Comparison of ENCODE assay signal across 20 mouse cellular contexts in the genomic region with DNA sequence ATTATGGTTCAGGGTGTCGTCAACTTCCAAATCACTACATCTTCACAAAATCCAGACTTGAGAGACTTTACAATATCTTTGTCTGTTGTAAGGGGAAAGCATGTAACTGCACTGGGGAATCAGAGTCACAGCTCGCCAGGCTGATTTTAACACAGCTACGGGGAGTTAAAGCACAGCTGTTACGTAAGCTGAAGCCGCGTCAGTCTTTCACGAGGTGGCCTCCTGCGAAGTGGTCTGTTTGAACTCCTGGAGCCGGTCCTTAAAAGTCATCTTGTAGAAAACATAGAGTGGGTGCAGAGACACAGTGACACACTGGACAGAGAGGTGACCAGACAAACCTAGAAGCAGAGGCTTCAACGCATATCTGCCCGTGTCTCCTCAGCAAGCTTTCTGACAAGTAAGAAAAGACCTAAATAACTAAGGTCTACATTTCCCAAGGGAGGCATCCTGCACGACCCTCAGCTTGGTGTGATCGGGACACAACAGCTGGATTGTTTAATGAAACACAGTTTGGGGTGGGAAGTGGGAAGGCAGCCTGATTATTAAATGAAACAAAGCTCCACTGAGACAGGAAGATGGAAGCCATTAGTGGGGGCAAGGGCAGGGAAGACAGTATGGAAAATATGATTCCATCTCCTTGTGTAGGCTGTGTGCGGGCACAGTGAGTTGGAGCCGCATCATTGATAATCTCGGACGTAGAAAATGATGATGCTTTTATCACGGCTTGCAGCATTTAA.
DNase-seq lines count a peak whose midpoint lies in the region; ATAC-seq and TF ChIP-seq lines count a peak whose summit lies in the region.
"Had no signal": no experiment of that assay in that cellular context is flagged by ENCODE, and none has a peak within 500 bp of the region (broad histone marks: within the 10 kb centered on the region; RNA-seq: fewer than 3 reads in every experiment).

No protein-coding gene starts in this region.

- no peaks in the 10 kb centered on the region for H3K27me3 ChIP-seq in heart, embryonic 16.5 days (ENCODE audit: control insufficient read depth, insufficient read depth, low read length)
- H3K27me3 ChIP-seq in heart, embryonic 10.5 days (ENCODE audit: insufficient read depth, poor library complexity, severe bottlenecking): no peaks in the 10 kb centered on the region
- no peaks in the 10 kb centered on the region for H3K27me3 ChIP-seq in lung, postnatal 0 days (replicated peaks; ENCODE audit: insufficient read depth, low read length)
- no peaks in the 10 kb centered on the region for H3K27me3 ChIP-seq in limb, embryonic 14.5 days (ENCODE audit: control insufficient read depth, insufficient read depth, low read length)
- H3K27me3 ChIP-seq: embryonic facial prominence, embryonic 15.5 days; hindbrain, embryonic 12.5 days; neural tube, embryonic 12.5 days had no signal

- no peak for TF ChIP-seq EP300 in lung, postnatal 0 days (IDR thresholded peaks at IDR 0.05)

- H3K36me3 ChIP-seq in heart, embryonic 16.5 days (ENCODE audit: control insufficient read depth, insufficient read depth): peaks cover 14% of the 10 kb centered on the region
- peaks cover 17% of the 10 kb centered on the region for H3K36me3 ChIP-seq in heart, embryonic 10.5 days
- H3K36me3 ChIP-seq in lung, postnatal 0 days (ENCODE audit: insufficient read depth, low read length): peaks cover 4% of the 10 kb centered on the region; the same call in 1 of the 2 replicates
- peaks cover 12% of the 10 kb centered on the region for H3K36me3 ChIP-seq in limb, embryonic 14.5 days (ENCODE audit: control insufficient read depth, insufficient read depth, low read length)
- H3K36me3 ChIP-seq: G1E had no signal

- H3K27ac ChIP-seq in heart, embryonic 16.5 days (ENCODE audit: low read length): peak overlapping the region; percentile 18; the same call in 1 of the 2 replicates
- H3K27ac ChIP-seq in heart, embryonic 10.5 days: no peak overlapping the region
- no peak overlapping the region for H3K27ac ChIP-seq in lung, postnatal 0 days (ENCODE audit: low read length)
- H3K27ac ChIP-seq in limb, embryonic 14.5 days (replicated peaks; ENCODE audit: low read depth, low read length): no peak overlapping the region
- H3K27ac ChIP-seq: embryonic facial prominence, embryonic 15.5 days; forebrain, embryonic 10.5 days; hindbrain, embryonic 12.5 days; neural tube, embryonic 12.5 days had no signal

- no peaks in the 10 kb centered on the region for H3K9me3 ChIP-seq in heart, embryonic 16.5 days (replicated peaks; ENCODE audit: control insufficient read depth, low read length)
- peaks cover 2% of the 10 kb centered on the region; the same call in 1 of the 2 replicates for H3K9me3 ChIP-seq in heart, embryonic 10.5 days
- H3K9me3 ChIP-seq in lung, postnatal 0 days (ENCODE audit: low read length): no peaks in the 10 kb centered on the region
- no peaks in the 10 kb centered on the region for H3K9me3 ChIP-seq in limb, embryonic 14.5 days (ENCODE audit: control insufficient read depth, low read length)
- H3K9me3 ChIP-seq: embryonic facial prominence, embryonic 15.5 days; neural tube, embryonic 12.5 days had no signal

- H3K4me3 ChIP-seq in heart, embryonic 16.5 days (ENCODE audit: low read length): no peak overlapping the region
- H3K4me3 ChIP-seq in heart, embryonic 10.5 days: no peak overlapping the region
- H3K4me3 ChIP-seq in lung, postnatal 0 days (ENCODE audit: low read depth, low read length): no peak overlapping the region
- H3K4me3 ChIP-seq in limb, embryonic 14.5 days (replicated peaks; ENCODE audit: low read length): no peak overlapping the region
- H3K4me3 ChIP-seq: embryonic facial prominence, embryonic 15.5 days; forebrain, embryonic 10.5 days; hindbrain, embryonic 12.5 days; neural tube, embryonic 12.5 days had no signal

- H3K9ac ChIP-seq in heart, embryonic 16.5 days (ENCODE audit: low read length): no peak overlapping the region
- H3K9ac ChIP-seq in lung, postnatal 0 days (replicated peaks; ENCODE audit: low read depth): no peak overlapping the region
- H3K9ac ChIP-seq in limb, embryonic 14.5 days (ENCODE audit: low read depth, low read length, severe bottlenecking): no peak overlapping the region
- H3K9ac ChIP-seq: embryonic facial prominence, embryonic 15.5 days; hindbrain, embryonic 12.5 days; neural tube, embryonic 12.5 days had no signal

- WGBS in heart, embryonic 16.5 days: 53% methylated on average over 18 of the region's 18 CpGs
- WGBS in heart, embryonic 10.5 days: 66% methylated on average over 18 of the region's 18 CpGs
- WGBS in lung, postnatal 0 days: 44% methylated on average over 18 of the region's 18 CpGs
- 35% methylated on average over 18 of the region's 18 CpGs for WGBS in limb, embryonic 14.5 days

- ATAC-seq in heart, embryonic 16.5 days (replicated peaks; ENCODE audit: extremely low read depth, insufficient read depth, low FRiP score): no peak
- peak; percentile 25; the same call in 1 of the 2 replicates for ATAC-seq in lung, postnatal 0 days
- peak; percentile 47; the same call in 1 of the 2 replicates for ATAC-seq in limb, embryonic 14.5 days (ENCODE audit: low FRiP score, low read depth)
- ATAC-seq: CD4-positive, CD25-positive, alpha-beta regulatory T cell, adult 4 months had no signal

- peak; percentile 41 for DNase-seq in embryo, embryonic 10 days (ENCODE audit: low spot score)
- no peak for DNase-seq in embryo, embryonic 10.5 days (ENCODE audit: low spot score)
- no peak for DNase-seq in heart, embryonic 10.5 days (ENCODE audit: low spot score)
- peak; percentile 44 for DNase-seq in lung, postnatal 0 days (ENCODE audit: low spot score)
- no peak for DNase-seq in lung, postnatal 14 days
- DNase-seq in limb, embryonic 14.5 days (ENCODE audit: low spot score): peak; percentile 45
- no peak for DNase-seq in retina, embryonic 14.5 days (ENCODE audit: low spot score)
- DNase-seq: cerebellum, postnatal 14 days; heart, adult 18-20 months; kidney, adult 2 months; kidney, postnatal 36 days; lung, adult 18-20 months; thymus, postnatal 4 days had no signal

- no peak for TF ChIP-seq POLR2A in limb, embryonic 14.5 days (IDR thresholded peaks at IDR 0.05; ENCODE audit: borderline replicate concordance, extremely low read depth, insufficient read depth, insufficient read length)

- peak overlapping the region; percentile 12; the same call in 1 of the 2 replicates for H3K4me2 ChIP-seq in heart, embryonic 16.5 days (ENCODE audit: low read depth, low read length)
- peak overlapping the region; percentile 17; the same call in 1 of the 2 replicates for H3K4me2 ChIP-seq in lung, postnatal 0 days (replicated peaks; ENCODE audit: low read depth, low read length)
- H3K4me2 ChIP-seq in limb, embryonic 14.5 days (replicated peaks; ENCODE audit: low read depth, low read length, severe bottlenecking): peak overlapping the region; percentile 31
- H3K4me2 ChIP-seq: embryonic facial prominence, embryonic 15.5 days; hindbrain, embryonic 12.5 days; neural tube, embryonic 12.5 days had no signal

- H3K4me1 ChIP-seq in heart, embryonic 16.5 days (ENCODE audit: control insufficient read depth, insufficient read depth, low read length): peaks cover 6% of the 10 kb centered on the region
- peaks cover 7% of the 10 kb centered on the region for H3K4me1 ChIP-seq in heart, embryonic 10.5 days
- H3K4me1 ChIP-seq in lung, postnatal 0 days (ENCODE audit: insufficient read depth, low read depth, low read length): no peaks in the 10 kb centered on the region
- H3K4me1 ChIP-seq in limb, embryonic 14.5 days (ENCODE audit: control insufficient read depth, insufficient read depth, low read length): peaks cover 19% of the 10 kb centered on the region
- H3K4me1 ChIP-seq: embryonic facial prominence, embryonic 15.5 days had no signal

- no peak for TF ChIP-seq CTCF in lung, postnatal 0 days (IDR thresholded peaks at IDR 0.05)

Comparison
In these comparisons a context has a peak if more than half of its experiments do, and no peak if none do; other contexts are left out.
1. DNase-seq: peak in embryo, embryonic 10 days (single experiment), lung, postnatal 0 days (single experiment) and limb, embryonic 14.5 days (single experiment); none in embryo, embryonic 10.5 days (single experiment), heart, embryonic 10.5 days (single experiment), lung, postnatal 14 days (single experiment) and retina, embryonic 14.5 days (single experiment).
2. Peak in every context shown above with its lines, with median percentiles within 50 percentile points of each other: H3K4me2 ChIP-seq.